Mouse (Mus musculus) ES-Bruce4 (cell line): ENCODE results near the gene Smpd3. TPM values are rescaled to one million over a fixed set of nuclear protein-coding genes. Genes with fewer than 3 reads are reported as not detected.

ENCODE experiments used
- H3K27ac ChIP-seq: 2 replicates; pipeline ENCODE4 v1.5.1; 2012; ENCODE audit warnings: low read length, inconsistent platforms; ENCODE audit not compliant: insufficient read depth
- H3K27me3 ChIP-seq: 2 replicates; pipeline ENCODE4 v1.6.1; 2012; ENCODE audit warnings: mild to moderate bottlenecking, low read length, inconsistent platforms; ENCODE audit not compliant: control insufficient read depth, poor library complexity, insufficient read depth, severe bottlenecking
- H3K36me3 ChIP-seq: 2 replicates; pipeline ENCODE4 v1.6.1; 2012; ENCODE audit warnings: inconsistent platforms, mild to moderate bottlenecking, low read length, moderate library complexity; ENCODE audit not compliant: control insufficient read depth, poor library complexity, insufficient read depth, severe bottlenecking
- H3K4me1 ChIP-seq: one replicate; pipeline ENCODE4 v1.8.1; 2011; ENCODE audit warnings: low read length; ENCODE audit not compliant: control insufficient read depth, insufficient read depth
- H3K4me3 ChIP-seq: 2 replicates; pipeline ENCODE4 v1.5.1; 2011; ENCODE audit warnings: low read depth, mild to moderate bottlenecking, low read length
- H3K9ac ChIP-seq: 2 replicates; pipeline ENCODE4 v1.6.1; 2012; ENCODE audit warnings: low read depth, mild to moderate bottlenecking, inconsistent platforms; ENCODE audit not compliant: poor library complexity, severe bottlenecking
- H3K9me3 ChIP-seq: replicated peaks from 2 replicates; pipeline ENCODE4 v1.6.1; 2012; ENCODE audit warnings: mild to moderate bottlenecking, low read length, inconsistent platforms; ENCODE audit not compliant: control insufficient read depth, poor library complexity, insufficient read depth, severe bottlenecking
- CTCF ChIP-seq: IDR thresholded peaks from one replicate; pipeline ENCODE4 v1.8.1; 2011; ENCODE audit warnings: low read depth, low read length
- EP300 ChIP-seq: IDR thresholded peaks from 2 replicates; pipeline ENCODE4 v1.6.1; 2011; ENCODE audit warnings: low read depth, low read length; ENCODE audit not compliant: insufficient read depth
- POLR2A ChIP-seq: IDR thresholded peaks from one replicate; pipeline ENCODE4 v1.8.1; 2011; ENCODE audit warnings: low read length; ENCODE audit not compliant: insufficient read depth
- polyA plus RNA-seq: library from polyadenylated mRNA; stranded (reverse); fragments of >200 nt; gene quantifications from 2 replicates; pipeline ENCODE4 v1.2.4, GENCODE M21; 2011; ENCODE audit warnings: low read depth; ENCODE audit not compliant: missing spikeins, insufficient read depth, insufficient read length

The Smpd3 gene
- polyA plus RNA-seq, 1 experiment = 0.12 TPM

- H3K9ac ChIP-seq = no peak overlapping the region
- H3K27ac ChIP-seq = no peak overlapping the region
- no peak overlapping the region for H3K4me3 ChIP-seq
- no peaks in the 10 kb centered on the region for H3K4me1 ChIP-seq
- TF ChIP-seq EP300 (no peak), POLR2A (no peak), CTCF (no peak)
- H3K27me3 ChIP-seq = no peaks in the 10 kb centered on the region
- no peaks in the 10 kb centered on the region for H3K36me3 ChIP-seq
- H3K9me3 ChIP-seq = no peaks in the 10 kb centered on the region
Observed at GRCm38 (mm10) chr8:106306076-106306475, 31.7 kb downstream of the Smpd3 start.

GRCm38 (mm10) chr8:106305301-106305700, 32.5 kb downstream of the Smpd3 start:
- no peaks in the 10 kb centered on the region for H3K4me1 ChIP-seq
- H3K9ac ChIP-seq = no peak overlapping the region
- no peak for TF ChIP-seq CTCF
- no peak for TF ChIP-seq EP300
- no peak for TF ChIP-seq POLR2A

GRCm38 (mm10) chr8:106304321-106304720, 33.5 kb downstream of the Smpd3 start:
- H3K4me3 ChIP-seq = no peak overlapping the region

More at GRCm38 (mm10) chr8:106305301-106305700, 32.5 kb downstream of the Smpd3 start:
- Histone ChIP-seq H3K27ac (no peak overlapping the region), H3K27me3 (no peaks in the 10 kb centered on the region), H3K9me3 (no peaks in the 10 kb centered on the region), H3K36me3 (no peaks in the 10 kb centered on the region), H3K4me3 (no peak overlapping the region)

GRCm38 (mm10) chr8:106300739-106301715, 36.8 kb downstream of the Smpd3 start:
- no peaks in the 10 kb centered on the region for H3K27me3 ChIP-seq
- H3K9ac ChIP-seq = no peak overlapping the region
- no peak overlapping the region for H3K27ac ChIP-seq
- H3K36me3 ChIP-seq = no peaks in the 10 kb centered on the region
- peaks cover 4% of the 10 kb centered on the region; the same call in 1 of the 2 replicates for H3K9me3 ChIP-seq
- H3K4me3 ChIP-seq = no peak overlapping the region
- TF ChIP-seq CTCF (no peak), EP300 (no peak), POLR2A (no peak)
- H3K4me1 ChIP-seq = no peaks in the 10 kb centered on the region

More at GRCm38 (mm10) chr8:106304321-106304720, 33.5 kb downstream of the Smpd3 start:
- Histone ChIP-seq H3K27ac (no peak overlapping the region), H3K4me1 (no peaks in the 10 kb centered on the region), H3K9ac (no peak overlapping the region), H3K36me3 (no peaks in the 10 kb centered on the region), H3K9me3 (peaks cover 4% of the 10 kb centered on the region; the same call in 1 of the 2 replicates), H3K27me3 (no peaks in the 10 kb centered on the region)
- TF ChIP-seq POLR2A (no peak), EP300 (no peak), CTCF (no peak)

- no peak for TF ChIP-seq EP300
- no peak for TF ChIP-seq POLR2A
- no peak for TF ChIP-seq CTCF
- no peak overlapping the region for H3K9ac ChIP-seq
- no peaks in the 10 kb centered on the region for H3K4me1 ChIP-seq
- no peaks in the 10 kb centered on the region for H3K27me3 ChIP-seq
- peaks cover 4% of the 10 kb centered on the region; the same call in 1 of the 2 replicates for H3K9me3 ChIP-seq
- H3K27ac ChIP-seq = no peak overlapping the region
- no peaks in the 10 kb centered on the region for H3K36me3 ChIP-seq
- no peak overlapping the region for H3K4me3 ChIP-seq
Observed at GRCm38 (mm10) chr8:106299686-106300085, 38.1 kb downstream of the Smpd3 start.

- H3K27ac ChIP-seq = no peak overlapping the region
- peaks cover 4% of the 10 kb centered on the region; the same call in 1 of the 2 replicates for H3K9me3 ChIP-seq
- TF ChIP-seq CTCF = no peak
- TF ChIP-seq EP300 = no peak
- TF ChIP-seq POLR2A = no peak
- no peak overlapping the region for H3K4me3 ChIP-seq
- H3K4me1 ChIP-seq = no peaks in the 10 kb centered on the region
- no peaks in the 10 kb centered on the region for H3K36me3 ChIP-seq
- H3K9ac ChIP-seq = no peak overlapping the region
- no peaks in the 10 kb centered on the region for H3K27me3 ChIP-seq
Observed at GRCm38 (mm10) chr8:106298846-106299245, 38.9 kb downstream of the Smpd3 start.
